Mouse (Mus musculus) MEL (cell line): ENCODE data around the gene Gm11111.

Experiments
- CTCF ChIP-seq, 3 experiments: IDR thresholded peaks in 2 of 3; conservative IDR thresholded peaks in 1 of 3; 2 replicates each; pipeline ENCODE4 v1.5.1; 2011 to 2012; ENCODE audit warnings: low read length in 3 of 3, low read depth in 2 of 3, mild to moderate bottlenecking in 2 of 3, improper control_type of control experiment in 1 of 3, inconsistent platforms in 1 of 3, mixed read lengths in 1 of 3, moderate library complexity in 1 of 3; ENCODE audit not compliant: control insufficient read depth in 1 of 3, insufficient read depth in 1 of 3, poor library complexity in 1 of 3, severe bottlenecking in 1 of 3
- ELF1 ChIP-seq: IDR thresholded peaks from 2 replicates; pipeline ENCODE4 v1.6.1; 2014; ENCODE audit warnings: low read depth, mild to moderate bottlenecking, inconsistent platforms, low read length, improper control_type of control experiment, moderate library complexity
- EP300 ChIP-seq, 2 experiments: IDR thresholded peaks; 2 replicates each; pipeline ENCODE4 v1.6.1; 2011; ENCODE audit warnings: improper control_type of control experiment in 2 of 2, low read length in 2 of 2, low read depth in 1 of 2, mild to moderate bottlenecking in 1 of 2
- ETS1 ChIP-seq: IDR thresholded peaks from 2 replicates; pipeline ENCODE4 v1.6.1; 2012; ENCODE audit warnings: low read depth, mild to moderate bottlenecking, inconsistent platforms, low read length, improper control_type of control experiment, moderate library complexity
- GATA1 ChIP-seq: IDR thresholded peaks from 2 replicates; pipeline ENCODE4 v1.6.1; 2011; ENCODE audit warnings: low read depth, low read length, improper control_type of control experiment
- MAX ChIP-seq: IDR thresholded peaks from 2 replicates; pipeline ENCODE4 v1.6.1; 2011; ENCODE audit warnings: low read length, improper control_type of control experiment
- MAZ ChIP-seq: IDR thresholded peaks from 2 replicates; pipeline ENCODE4 v1.6.1; 2012; ENCODE audit warnings: low read depth, mild to moderate bottlenecking, inconsistent platforms, low read length, improper control_type of control experiment
- NELFE ChIP-seq: IDR thresholded peaks from 2 replicates; pipeline ENCODE4 v1.6.1; 2011; ENCODE audit warnings: low read depth, low read length, improper control_type of control experiment
- POLR2A ChIP-seq, 2 experiments: IDR thresholded peaks; 2 replicates each; pipeline ENCODE4 v1.6.1; 2011 to 2012; ENCODE audit warnings: low read length in 2 of 2, mild to moderate bottlenecking in 2 of 2, control low read depth in 1 of 2, improper control_type of control experiment in 1 of 2, low read depth in 1 of 2, moderate library complexity in 1 of 2; ENCODE audit not compliant: control insufficient read depth in 1 of 2, insufficient read depth in 1 of 2, poor library complexity in 1 of 2
- POLR2AphosphoS2 ChIP-seq: IDR thresholded peaks from 2 replicates; pipeline ENCODE4 v1.6.1; 2011; ENCODE audit warnings: low read length, improper control_type of control experiment
- TAL1 ChIP-seq: IDR thresholded peaks from 2 replicates; pipeline ENCODE4 v1.6.1; 2012; ENCODE audit warnings: mild to moderate bottlenecking, inconsistent platforms, low read length, moderate library complexity, mixed read lengths
- TBP ChIP-seq: IDR thresholded peaks from 2 replicates; pipeline ENCODE4 v1.8.0; 2011; ENCODE audit warnings: low read depth, low read length, improper control_type of control experiment
- UBTF ChIP-seq: IDR thresholded peaks from 2 replicates; pipeline ENCODE4 v1.6.1; 2012; ENCODE audit warnings: low read depth, mild to moderate bottlenecking, inconsistent platforms, low read length, improper control_type of control experiment, moderate library complexity, borderline replicate concordance; ENCODE audit not compliant: insufficient read depth
- USF1 ChIP-seq: IDR thresholded peaks from 2 replicates; pipeline ENCODE4 v1.6.1; 2014; ENCODE audit warnings: low read depth, mild to moderate bottlenecking, inconsistent platforms, low read length, improper control_type of control experiment, moderate library complexity

DNA sequence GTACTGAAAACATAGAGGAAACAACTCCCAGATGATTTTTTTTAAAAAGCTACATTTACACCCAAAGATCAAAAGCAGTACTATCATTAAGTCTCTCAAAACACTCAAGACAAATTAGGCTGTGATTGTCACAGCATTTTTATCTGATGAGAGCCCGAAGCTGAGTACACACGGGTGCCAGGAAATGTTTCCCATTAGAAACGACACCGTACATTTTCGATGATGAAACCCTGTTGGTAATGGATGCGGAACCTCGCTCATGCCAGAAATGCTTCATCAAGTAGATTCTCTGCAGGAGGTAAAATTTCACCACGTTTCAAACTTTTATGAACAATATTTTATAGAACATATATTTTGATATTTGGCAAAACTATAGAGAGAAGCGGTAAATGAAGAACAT lies 10.3 kb downstream of the Gm11111 start:
- TF ChIP-seq GATA1: no peak
- TF ChIP-seq POLR2A (IDR thresholded peaks at IDR 0.05; ENCODE audit: control insufficient read depth in 1 of 2, insufficient read depth in 1 of 2, low read depth in 1 of 2, low read length in 2 of 2, poor library complexity in 1 of 2): no peak
- TF ChIP-seq CTCF (IDR thresholded peaks at IDR 0.05 in 2 of 3, conservative IDR thresholded peaks at IDR 0.05 in 1 of 3; ENCODE audit: control insufficient read depth in 1 of 3, insufficient read depth in 1 of 3, low read depth in 2 of 3, low read length in 3 of 3, poor library complexity in 1 of 3, severe bottlenecking in 1 of 3): no peak
- no peak for TF ChIP-seq NELFE
- TF ChIP-seq MAX: no peak
- TF ChIP-seq USF1: no peak
- no peak for TF ChIP-seq UBTF
- no peak for TF ChIP-seq TBP
- no peak for TF ChIP-seq POLR2AphosphoS2
- no peak for TF ChIP-seq TAL1
- TF ChIP-seq EP300 (IDR thresholded peaks at IDR 0.05; ENCODE audit: low read depth in 1 of 2, low read length in 2 of 2): no peak
- no peak for TF ChIP-seq MAZ
- TF ChIP-seq ELF1: no peak
- no peak for TF ChIP-seq ETS1
